Mouse (Mus musculus) ES-Bruce4 (cell line): ENCODE measurements around the gene Calm1. TPM values are rescaled to one million over a fixed set of nuclear protein-coding genes. Genes with fewer than 3 reads are reported as not detected.

ENCODE experiments used
- H3K27ac ChIP-seq: 2 replicates; pipeline ENCODE4 v1.5.1; 2012; ENCODE audit warnings: low read length, inconsistent platforms; ENCODE audit not compliant: insufficient read depth
- H3K27me3 ChIP-seq: 2 replicates; pipeline ENCODE4 v1.6.1; 2012; ENCODE audit warnings: mild to moderate bottlenecking, low read length, inconsistent platforms; ENCODE audit not compliant: control insufficient read depth, poor library complexity, insufficient read depth, severe bottlenecking
- H3K36me3 ChIP-seq: 2 replicates; pipeline ENCODE4 v1.6.1; 2012; ENCODE audit warnings: inconsistent platforms, mild to moderate bottlenecking, low read length, moderate library complexity; ENCODE audit not compliant: control insufficient read depth, poor library complexity, insufficient read depth, severe bottlenecking
- H3K4me1 ChIP-seq: one replicate; pipeline ENCODE4 v1.8.1; 2011; ENCODE audit warnings: low read length; ENCODE audit not compliant: control insufficient read depth, insufficient read depth
- H3K4me3 ChIP-seq: 2 replicates; pipeline ENCODE4 v1.5.1; 2011; ENCODE audit warnings: low read depth, mild to moderate bottlenecking, low read length
- H3K9ac ChIP-seq: 2 replicates; pipeline ENCODE4 v1.6.1; 2012; ENCODE audit warnings: low read depth, mild to moderate bottlenecking, inconsistent platforms; ENCODE audit not compliant: poor library complexity, severe bottlenecking
- H3K9me3 ChIP-seq: replicated peaks from 2 replicates; pipeline ENCODE4 v1.6.1; 2012; ENCODE audit warnings: mild to moderate bottlenecking, low read length, inconsistent platforms; ENCODE audit not compliant: control insufficient read depth, poor library complexity, insufficient read depth, severe bottlenecking
- CTCF ChIP-seq: IDR thresholded peaks from one replicate; pipeline ENCODE4 v1.8.1; 2011; ENCODE audit warnings: low read depth, low read length
- EP300 ChIP-seq: IDR thresholded peaks from 2 replicates; pipeline ENCODE4 v1.6.1; 2011; ENCODE audit warnings: low read depth, low read length; ENCODE audit not compliant: insufficient read depth
- POLR2A ChIP-seq: IDR thresholded peaks from one replicate; pipeline ENCODE4 v1.8.1; 2011; ENCODE audit warnings: low read length; ENCODE audit not compliant: insufficient read depth
- polyA plus RNA-seq: library from polyadenylated mRNA; stranded (reverse); fragments of >200 nt; gene quantifications from 2 replicates; pipeline ENCODE4 v1.2.4, GENCODE M21; 2011; ENCODE audit warnings: low read depth; ENCODE audit not compliant: missing spikeins, insufficient read depth, insufficient read length

Calm1 gene
- polyA plus RNA-seq, 1 experiment = 280 TPM

DNA sequence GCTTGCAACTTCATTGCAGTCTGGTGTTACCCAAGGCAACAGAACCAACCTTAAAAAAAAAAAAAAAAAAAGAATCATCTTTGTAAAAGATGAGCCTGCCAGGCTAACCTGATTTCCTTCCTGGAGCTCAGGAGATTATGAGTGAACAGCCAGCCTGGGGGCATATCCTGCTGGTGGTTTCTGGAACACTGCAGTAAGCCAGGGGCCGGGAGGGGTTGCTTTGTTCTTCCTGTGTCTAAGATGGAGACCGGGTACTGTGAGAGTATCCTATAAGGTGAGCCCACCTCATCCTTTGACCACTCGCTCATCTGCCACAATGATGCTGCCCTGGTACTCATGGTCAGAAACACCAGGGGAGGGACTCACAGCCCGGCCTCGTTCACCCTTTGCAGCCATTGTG lies 35.0 kb downstream of the Calm1 start:
- H3K4me3 ChIP-seq = no peak overlapping the region
- H3K36me3 ChIP-seq = no peaks in the 10 kb centered on the region
- no peak overlapping the region for H3K27ac ChIP-seq
- H3K9me3 ChIP-seq = peaks cover 2% of the 10 kb centered on the region
- H3K9ac ChIP-seq = no peak overlapping the region
- TF ChIP-seq EP300 (no peak), CTCF (no peak), POLR2A (no peak)
- H3K27me3 ChIP-seq = no peaks in the 10 kb centered on the region
- H3K4me1 ChIP-seq = no peaks in the 10 kb centered on the region

GRCm38 (mm10) chr12:100234919-100235318 lies 35.7 kb downstream of the Calm1 start:
- Histone ChIP-seq H3K9ac (no peak overlapping the region), H3K4me3 (no peak overlapping the region), H3K27me3 (no peaks in the 10 kb centered on the region), H3K27ac (0 out of 2 replicates have a peak overlapping the region, but pooled peaks have one; percentile 12), H3K9me3 (no peaks in the 10 kb centered on the region), H3K4me1 (no peaks in the 10 kb centered on the region), H3K36me3 (no peaks in the 10 kb centered on the region)
- TF ChIP-seq POLR2A (no peak), EP300 (no peak), CTCF (no peak)

DNA sequence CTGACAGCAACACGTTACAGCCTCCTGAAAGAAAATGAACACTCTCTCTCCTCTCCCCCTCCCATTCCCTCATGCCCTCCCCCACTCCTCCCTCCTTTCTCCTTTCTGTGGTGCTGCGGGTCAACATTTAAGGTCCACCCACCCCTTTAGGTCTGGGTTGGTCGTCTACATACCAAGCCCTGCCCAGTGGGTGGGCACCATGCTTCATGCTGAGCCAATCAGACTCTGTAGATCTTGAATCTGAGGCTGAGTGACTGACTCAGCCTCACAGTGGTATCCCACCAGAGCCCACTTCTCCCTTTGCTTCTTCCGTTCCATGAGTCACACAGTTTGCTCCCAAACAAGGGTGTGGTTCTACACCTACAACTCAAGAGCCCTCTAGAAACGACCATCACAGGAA lies 36.2 kb downstream of the Calm1 start:
- TF ChIP-seq EP300 = no peak
- no peak for TF ChIP-seq POLR2A
- no peak for TF ChIP-seq CTCF
- Histone ChIP-seq H3K36me3 (no peaks in the 10 kb centered on the region), H3K27me3 (no peaks in the 10 kb centered on the region), H3K4me1 (no peaks in the 10 kb centered on the region), H3K9me3 (no peaks in the 10 kb centered on the region), H3K9ac (no peak overlapping the region), H3K4me3 (no peak overlapping the region), H3K27ac (no peak overlapping the region)

- H3K4me1 ChIP-seq = no peaks in the 10 kb centered on the region
- H3K27me3 ChIP-seq = no peaks in the 10 kb centered on the region
- H3K9me3 ChIP-seq = no peaks in the 10 kb centered on the region
- H3K36me3 ChIP-seq = no peaks in the 10 kb centered on the region
- no peak for TF ChIP-seq POLR2A
- no peak for TF ChIP-seq CTCF
- peak; percentile 75; the same call in 1 of the 2 replicates for TF ChIP-seq EP300
- H3K9ac ChIP-seq = no peak overlapping the region
- H3K4me3 ChIP-seq = no peak overlapping the region
- H3K27ac ChIP-seq = peak overlapping the region; percentile 13; the same call in 1 of the 2 replicates
Measured at GRCm38 (mm10) chr12:100239404-100239803, 40.2 kb downstream of the Calm1 start.

- Histone ChIP-seq H3K9ac (no peak overlapping the region), H3K4me1 (no peaks in the 10 kb centered on the region), H3K27me3 (no peaks in the 10 kb centered on the region), H3K36me3 (no peaks in the 10 kb centered on the region), H3K27ac (no peak overlapping the region), H3K9me3 (no peaks in the 10 kb centered on the region), H3K4me3 (no peak overlapping the region)
- no peak for TF ChIP-seq CTCF
- TF ChIP-seq POLR2A = no peak
- TF ChIP-seq EP300 = no peak
Measured at GRCm38 (mm10) chr12:100239807-100240206, 40.6 kb downstream of the Calm1 start.

DNA sequence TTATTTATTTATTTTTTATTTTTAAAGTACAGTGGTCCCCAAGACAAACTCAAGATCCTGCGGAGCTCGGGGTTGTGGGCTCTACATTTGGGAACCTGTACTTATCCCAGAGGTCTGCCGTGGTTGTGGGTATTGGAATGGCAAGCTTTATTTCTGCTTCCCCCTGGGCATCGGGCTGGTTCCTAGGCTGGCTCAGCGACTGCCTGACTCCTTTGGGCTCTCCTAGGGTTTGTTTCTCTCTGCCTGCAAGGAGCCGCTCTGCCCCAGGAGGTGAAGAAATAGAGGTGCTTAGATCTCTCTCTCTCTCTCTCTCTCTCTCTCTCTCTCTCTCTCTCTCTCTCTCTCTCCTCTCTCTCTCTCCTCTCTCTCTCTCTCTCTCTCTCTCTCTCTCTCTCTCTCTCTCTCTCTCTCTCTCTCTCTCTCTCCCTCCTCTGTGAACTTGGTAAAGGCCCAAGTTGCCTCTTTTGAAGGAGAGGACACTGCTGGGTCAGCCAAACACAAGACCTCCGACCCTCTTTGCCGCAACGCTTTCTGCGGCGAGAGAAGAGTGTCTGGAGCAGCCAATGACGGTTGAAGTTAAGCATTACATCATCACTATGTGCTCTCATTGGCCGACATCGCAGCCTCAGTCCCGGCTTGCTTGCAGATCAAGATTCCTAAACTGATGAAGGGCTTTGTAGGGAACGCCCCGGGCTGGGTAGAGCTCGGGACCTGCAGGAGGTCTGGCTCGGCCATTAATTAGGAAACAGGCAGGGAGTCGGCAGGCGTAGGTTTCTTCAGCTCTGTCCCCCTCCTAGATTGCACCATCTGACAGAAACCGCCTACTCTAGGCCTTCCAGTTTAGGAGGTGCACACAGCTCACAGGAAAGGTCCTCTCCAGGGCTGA lies 42.9 kb downstream of the Calm1 start:
- Histone ChIP-seq H3K27me3 (no peaks in the 10 kb centered on the region), H3K27ac (peak overlapping the region; percentile 6; the same call in 1 of the 2 replicates), H3K9ac (peak overlapping the region; percentile 23; the same call in 1 of the 2 replicates), H3K36me3 (no peaks in the 10 kb centered on the region), H3K9me3 (no peaks in the 10 kb centered on the region), H3K4me3 (peak overlapping the region; percentile 14), H3K4me1 (no peaks in the 10 kb centered on the region)
- TF ChIP-seq EP300 (no peak), POLR2A (no peak), CTCF (no peak)
